Mouse (Mus musculus) layer of hippocampus, postnatal 10 days (tissue): ENCODE results near the gene Ugt1a7c. TPM values are rescaled to one million over a fixed set of nuclear protein-coding genes. Genes with fewer than 3 reads are reported as not detected.
A peak's percentile ranks its signal among the peaks of the same experiment; 100 is the strongest.

Experiments used
- DNase-seq, 2 experiments: peaks; one replicate each; pipeline ENCODE4 v3.0.0; 2021; ENCODE audit warnings: low spot score in 2 of 2
- total RNA-seq, 2 experiments: library from RNA; stranded (reverse); gene quantifications; 2 replicates each; pipeline ENCODE4 v1.2.3; 2021

Ugt1a7c gene
- total RNA-seq, 2 experiments from 2014 or later = 1.3 TPM

- no peak for DNase-seq
Measured at GRCm38 (mm10) chr1:88235046-88235893, 140.4 kb downstream of the Ugt1a7c start.

- DNase-seq = no peak
Measured at GRCm38 (mm10) chr1:88235894-88236415, 141.1 kb downstream of the Ugt1a7c start.

GRCm38 (mm10) chr1:88237311-88237710, 142.4 kb downstream of the Ugt1a7c start:
- no peak for DNase-seq

GRCm38 (mm10) chr1:88238771-88239170, 143.9 kb downstream of the Ugt1a7c start:
- no peak for DNase-seq

GRCm38 (mm10) chr1:88240072-88240471, 145.2 kb downstream of the Ugt1a7c start:
- no peak for DNase-seq

GRCm38 (mm10) chr1:88240579-88240978, 145.7 kb downstream of the Ugt1a7c start:
- DNase-seq = no peak

- no peak for DNase-seq
Measured at GRCm38 (mm10) chr1:88243861-88244260, 149.0 kb downstream of the Ugt1a7c start.

- no peak for DNase-seq
Measured at GRCm38 (mm10) chr1:88245881-88246280, 151.0 kb downstream of the Ugt1a7c start.

GRCm38 (mm10) chr1:88246386-88246785, 151.5 kb downstream of the Ugt1a7c start:
- DNase-seq = no peak

- no peak for DNase-seq
Measured at GRCm38 (mm10) chr1:88247660-88248059, 152.8 kb downstream of the Ugt1a7c start.

- no peak for DNase-seq
Measured at GRCm38 (mm10) chr1:88248658-88249057, 153.8 kb downstream of the Ugt1a7c start.

- DNase-seq = no peak
Measured at GRCm38 (mm10) chr1:88249596-88249995, 154.7 kb downstream of the Ugt1a7c start.

- no peak for DNase-seq
Measured at GRCm38 (mm10) chr1:88250023-88250422, 155.2 kb downstream of the Ugt1a7c start.

GRCm38 (mm10) chr1:88253106-88253505, 158.2 kb downstream of the Ugt1a7c start:
- DNase-seq = no peak

GRCm38 (mm10) chr1:88253540-88253939, 158.7 kb downstream of the Ugt1a7c start:
- DNase-seq = no peak

- DNase-seq = peak in 1 of 2 experiments; percentile 49
Measured at GRCm38 (mm10) chr1:88254793-88255465, 160.1 kb downstream of the Ugt1a7c start.

GRCm38 (mm10) chr1:88255466-88255857, 160.6 kb downstream of the Ugt1a7c start:
- DNase-seq = no peak

GRCm38 (mm10) chr1:88255989-88256754, 161.3 kb downstream of the Ugt1a7c start:
- DNase-seq = peak; percentile 76 to 77

- DNase-seq = no peak
Measured at GRCm38 (mm10) chr1:88256886-88257663, 162.2 kb downstream of the Ugt1a7c start.

GRCm38 (mm10) chr1:88257681-88258080, 162.8 kb downstream of the Ugt1a7c start:
- no peak for DNase-seq

GRCm38 (mm10) chr1:88258361-88258760, 163.5 kb downstream of the Ugt1a7c start:
- DNase-seq = no peak
